Mouse (Mus musculus): ENCODE measurements around the gene Fignl1. TPM values are rescaled to one million over a fixed set of nuclear protein-coding genes. Genes with fewer than 3 reads are reported as not detected.

The Fignl1 gene
- polyA plus RNA-seq, 1 experiment: 0.65 TPM

DNA sequence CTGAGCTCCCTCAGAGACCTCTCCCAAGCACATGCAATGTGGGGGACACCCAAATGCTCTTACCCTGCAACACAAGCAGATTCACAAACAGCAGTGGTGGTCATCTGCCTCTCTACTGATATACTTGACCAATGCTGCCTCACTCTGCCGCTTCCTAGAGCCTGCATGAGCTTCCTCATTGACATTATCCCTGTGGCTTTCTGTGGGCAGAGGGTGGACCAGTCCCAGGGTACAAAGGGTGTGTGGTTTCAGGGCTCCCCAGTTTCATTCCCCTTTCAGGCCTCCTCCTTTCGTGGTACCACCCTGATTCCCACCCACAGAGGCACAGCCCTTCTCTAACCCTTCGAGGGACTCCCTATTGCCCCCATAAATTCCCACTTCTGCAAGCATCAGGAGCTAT is 31.5 kb downstream of the Fignl1 start:
- H3K27me3 ChIP-seq (ENCODE audit: control insufficient read depth, insufficient read depth, low read length): no peaks in the 10 kb centered on the region
- TF ChIP-seq CTCF (IDR thresholded peaks at IDR 0.05; ENCODE audit: borderline replicate concordance, insufficient read depth, low read depth, low read length) (no peak), POLR2A (IDR thresholded peaks at IDR 0.05; ENCODE audit: borderline replicate concordance, insufficient read depth, low read length) (no peak)
- 71% methylated on average over 3 of the region's 3 CpGs for WGBS

GRCm38 (mm10) chr11:11776822-11777174 is 32.0 kb downstream of the Fignl1 start:
- TF ChIP-seq POLR2A (IDR thresholded peaks at IDR 0.05; ENCODE audit: borderline replicate concordance, insufficient read depth, low read length) (no peak), CTCF (IDR thresholded peaks at IDR 0.05; ENCODE audit: borderline replicate concordance, insufficient read depth, low read depth, low read length) (no peak)
- H3K4me1 ChIP-seq (ENCODE audit: control insufficient read depth, insufficient read depth, low read length): no peaks in the 10 kb centered on the region
- DNase-seq: no peak
- H3K27ac ChIP-seq (ENCODE audit: insufficient read depth, low read length): no peak overlapping the region
- 81% methylated on average over 7 of the region's 7 CpGs for WGBS
- no peak overlapping the region for H3K4me3 ChIP-seq (replicated peaks; ENCODE audit: insufficient read depth, low read depth, low read length)
- H3K27me3 ChIP-seq (ENCODE audit: control insufficient read depth, insufficient read depth, low read length): no peaks in the 10 kb centered on the region

More for the DNA sequence above, 31.5 kb downstream of the Fignl1 start:
- Histone ChIP-seq H3K27ac (ENCODE audit: insufficient read depth, low read length) (no peak overlapping the region), H3K4me3 (replicated peaks; ENCODE audit: insufficient read depth, low read depth, low read length) (no peak overlapping the region), H3K4me1 (ENCODE audit: control insufficient read depth, insufficient read depth, low read length) (no peaks in the 10 kb centered on the region)
- DNase-seq: no peak

- 60% methylated on average over 4 of the region's 4 CpGs for WGBS
- TF ChIP-seq CTCF (IDR thresholded peaks at IDR 0.05; ENCODE audit: borderline replicate concordance, insufficient read depth, low read depth, low read length): no peak
- no peak for TF ChIP-seq POLR2A (IDR thresholded peaks at IDR 0.05; ENCODE audit: borderline replicate concordance, insufficient read depth, low read length)
Observed at GRCm38 (mm10) chr11:11776071-11776821, 32.5 kb downstream of the Fignl1 start.

GRCm38 (mm10) chr11:11774893-11775292 is 33.9 kb downstream of the Fignl1 start:
- 69% methylated on average over 5 of the region's 5 CpGs for WGBS

More at GRCm38 (mm10) chr11:11776071-11776821, 32.5 kb downstream of the Fignl1 start:
- no peak overlapping the region for H3K4me3 ChIP-seq (replicated peaks; ENCODE audit: insufficient read depth, low read depth, low read length)
- DNase-seq: no peak
- H3K27me3 ChIP-seq (ENCODE audit: control insufficient read depth, insufficient read depth, low read length): no peaks in the 10 kb centered on the region
- no peak overlapping the region for H3K27ac ChIP-seq (ENCODE audit: insufficient read depth, low read length)
- H3K4me1 ChIP-seq (ENCODE audit: control insufficient read depth, insufficient read depth, low read length): no peaks in the 10 kb centered on the region

DNA sequence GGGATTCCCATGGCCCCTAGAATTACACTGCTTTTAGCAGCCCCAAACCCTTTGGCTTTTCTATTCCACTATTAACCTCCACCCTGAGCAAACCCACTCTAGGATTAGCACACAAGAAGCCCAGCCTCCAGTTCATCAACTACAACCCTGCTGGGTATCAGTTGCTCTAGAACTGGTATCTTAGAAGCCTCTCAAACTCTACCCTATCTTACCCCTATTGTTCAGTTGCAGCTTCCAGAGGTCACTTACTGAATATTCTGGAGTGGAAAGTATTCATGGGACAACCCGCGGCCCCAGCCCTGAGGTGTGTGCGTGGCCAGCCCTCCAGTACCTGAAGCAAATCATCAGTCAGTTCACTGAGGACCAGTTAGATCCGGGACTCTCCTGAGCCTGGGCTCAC is 34.4 kb downstream of the Fignl1 start:
- TF ChIP-seq CTCF (IDR thresholded peaks at IDR 0.05; ENCODE audit: borderline replicate concordance, insufficient read depth, low read depth, low read length) (no peak), POLR2A (IDR thresholded peaks at IDR 0.05; ENCODE audit: borderline replicate concordance, insufficient read depth, low read length) (no peak)
- Histone ChIP-seq H3K27ac (ENCODE audit: insufficient read depth, low read length) (no peak overlapping the region), H3K4me1 (ENCODE audit: control insufficient read depth, insufficient read depth, low read length) (no peaks in the 10 kb centered on the region), H3K27me3 (ENCODE audit: control insufficient read depth, insufficient read depth, low read length) (no peaks in the 10 kb centered on the region), H3K4me3 (replicated peaks; ENCODE audit: insufficient read depth, low read depth, low read length) (no peak overlapping the region)
- WGBS: 95% methylated on average over 4 of the region's 4 CpGs
- DNase-seq: no peak

More at GRCm38 (mm10) chr11:11774893-11775292, 33.9 kb downstream of the Fignl1 start:
- no peaks in the 10 kb centered on the region for H3K27me3 ChIP-seq (ENCODE audit: control insufficient read depth, insufficient read depth, low read length)
- H3K27ac ChIP-seq (ENCODE audit: insufficient read depth, low read length): no peak overlapping the region
- no peak overlapping the region for H3K4me3 ChIP-seq (replicated peaks; ENCODE audit: insufficient read depth, low read depth, low read length)
- H3K4me1 ChIP-seq (ENCODE audit: control insufficient read depth, insufficient read depth, low read length): no peaks in the 10 kb centered on the region
- no peak for TF ChIP-seq POLR2A (IDR thresholded peaks at IDR 0.05; ENCODE audit: borderline replicate concordance, insufficient read depth, low read length)
- no peak for TF ChIP-seq CTCF (IDR thresholded peaks at IDR 0.05; ENCODE audit: borderline replicate concordance, insufficient read depth, low read depth, low read length)
- no peak for DNase-seq

- H3K4me3 ChIP-seq (replicated peaks; ENCODE audit: insufficient read depth, low read depth, low read length): no peak overlapping the region
- H3K4me1 ChIP-seq (ENCODE audit: control insufficient read depth, insufficient read depth, low read length): no peaks in the 10 kb centered on the region
- H3K27me3 ChIP-seq (ENCODE audit: control insufficient read depth, insufficient read depth, low read length): no peaks in the 10 kb centered on the region
- TF ChIP-seq POLR2A (IDR thresholded peaks at IDR 0.05; ENCODE audit: borderline replicate concordance, insufficient read depth, low read length): no peak
- TF ChIP-seq CTCF (IDR thresholded peaks at IDR 0.05; ENCODE audit: borderline replicate concordance, insufficient read depth, low read depth, low read length): no peak
- WGBS: 96% methylated on average over 4 of the region's 4 CpGs
- no peak for DNase-seq
- no peak overlapping the region for H3K27ac ChIP-seq (ENCODE audit: insufficient read depth, low read length)
Observed at GRCm38 (mm10) chr11:11772196-11772595, 36.6 kb downstream of the Fignl1 start.

GRCm38 (mm10) chr11:11770691-11771090 is 38.1 kb downstream of the Fignl1 start:
- WGBS: 94% methylated on average over 3 of the region's 3 CpGs
- no peak for TF ChIP-seq POLR2A (IDR thresholded peaks at IDR 0.05; ENCODE audit: borderline replicate concordance, insufficient read depth, low read length)
- H3K27ac ChIP-seq (ENCODE audit: insufficient read depth, low read length): no peak overlapping the region
- H3K4me3 ChIP-seq (replicated peaks; ENCODE audit: insufficient read depth, low read depth, low read length): no peak overlapping the region
- no peaks in the 10 kb centered on the region for H3K27me3 ChIP-seq (ENCODE audit: control insufficient read depth, insufficient read depth, low read length)
- no peak for DNase-seq
- no peaks in the 10 kb centered on the region for H3K4me1 ChIP-seq (ENCODE audit: control insufficient read depth, insufficient read depth, low read length)

DNA sequence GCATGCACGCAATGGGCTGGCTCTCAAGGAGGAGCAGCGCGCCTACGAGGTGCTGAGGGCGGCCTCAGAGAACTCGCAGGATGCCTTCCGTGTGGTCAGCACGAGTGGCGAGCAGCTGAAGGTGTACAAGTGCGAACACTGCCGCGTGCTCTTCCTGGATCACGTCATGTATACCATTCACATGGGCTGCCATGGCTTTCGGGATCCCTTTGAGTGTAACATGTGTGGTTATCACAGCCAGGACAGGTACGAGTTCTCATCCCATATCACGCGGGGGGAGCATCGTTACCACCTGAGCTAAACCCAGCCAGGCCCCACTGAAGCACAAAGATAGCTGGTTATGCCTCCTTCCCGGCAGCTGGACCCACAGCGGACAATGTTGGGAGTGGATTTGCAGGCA is 39.5 kb downstream of the Fignl1 start:
- DNase-seq: no peak
- no peak for TF ChIP-seq CTCF (IDR thresholded peaks at IDR 0.05; ENCODE audit: borderline replicate concordance, insufficient read depth, low read depth, low read length)
- no peak for TF ChIP-seq POLR2A (IDR thresholded peaks at IDR 0.05; ENCODE audit: borderline replicate concordance, insufficient read depth, low read length)
- 92% methylated on average over 20 of the region's 20 CpGs for WGBS
- Histone ChIP-seq H3K27ac (ENCODE audit: insufficient read depth, low read length) (no peak overlapping the region), H3K27me3 (ENCODE audit: control insufficient read depth, insufficient read depth, low read length) (no peaks in the 10 kb centered on the region), H3K4me3 (replicated peaks; ENCODE audit: insufficient read depth, low read depth, low read length) (no peak overlapping the region), H3K4me1 (ENCODE audit: control insufficient read depth, insufficient read depth, low read length) (no peaks in the 10 kb centered on the region)
